Mouse (Mus musculus): Measurements from ENCODE around the gene Gm2916.
"Not testable (repeated sequence)": the region's sequence is repeated elsewhere in the genome, so short reads cannot be mapped to it uniquely, and the experiment has no call there.

The Gm2916 gene

DNA sequence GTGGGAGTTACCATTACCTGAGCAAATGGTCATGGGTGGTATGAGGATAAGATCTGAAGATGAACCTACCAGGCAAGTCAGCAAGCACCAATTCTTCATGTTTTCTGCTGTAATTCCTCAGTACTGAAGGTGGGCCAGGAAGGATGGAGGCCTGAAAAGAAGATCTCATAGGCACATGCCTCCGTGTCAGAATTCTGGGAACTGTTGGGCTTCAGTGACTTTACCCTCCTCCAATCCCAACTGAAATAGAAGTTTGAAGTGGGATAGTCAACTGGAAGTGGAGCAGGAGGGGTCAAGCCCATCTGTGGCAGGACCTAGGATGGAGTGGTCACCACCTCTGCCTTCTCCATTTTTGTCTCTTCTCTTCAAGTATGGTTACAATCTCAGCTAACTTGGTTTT, at the start of gene Gm2916:
Gm2916 (plus strand) TSS at position 301 of the 400 bp plus-strand sequence.
- DNase-seq = not testable (repeated sequence)

DNA sequence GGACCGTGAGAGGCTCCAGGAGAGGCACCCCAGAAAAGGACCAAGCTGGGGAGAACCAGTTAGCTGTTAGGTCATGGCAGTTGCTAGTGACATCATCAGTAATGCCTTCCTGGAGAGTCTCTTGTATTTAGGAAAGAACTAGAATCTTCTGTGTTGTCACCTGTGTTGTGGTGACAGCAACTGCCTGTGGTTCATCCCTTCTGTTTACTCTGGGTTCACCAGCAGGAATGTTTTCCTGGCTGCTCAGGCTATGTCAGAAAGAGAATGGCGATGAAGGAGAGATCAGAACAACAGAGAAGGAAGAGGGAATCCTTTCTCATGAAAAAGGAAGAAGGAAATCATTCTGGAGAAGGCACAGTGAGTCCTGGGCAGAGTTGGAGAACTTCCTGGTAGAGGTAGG, 38.0 kb upstream of the Gm2916 start, which contains the start of gene Gm3033:
Gm3033 (plus strand) TSS at position 301 of the 400 bp plus-strand sequence.
- not testable (repeated sequence) for DNase-seq

DNA sequence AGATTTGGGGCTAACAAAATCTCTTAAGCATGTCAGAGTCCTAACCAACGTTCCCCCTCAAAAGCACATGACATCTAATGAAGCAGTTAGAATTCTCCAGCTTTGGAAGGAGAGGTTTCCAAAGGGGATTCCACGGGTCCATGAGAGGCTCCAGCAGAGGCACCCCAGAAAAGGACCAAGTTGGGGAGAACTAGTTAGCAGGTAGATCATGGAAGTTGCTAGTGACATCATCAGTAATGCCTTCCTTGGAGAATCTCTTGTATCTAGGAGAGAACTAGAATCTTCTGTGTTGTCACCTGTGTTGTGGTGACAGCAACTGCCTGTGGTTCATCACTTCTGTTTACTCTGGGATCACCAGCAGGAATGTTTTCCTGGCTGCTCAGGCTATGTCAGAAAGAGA, 47.5 kb downstream of the Gm2916 start, which contains the start of gene Gm3029:
Gm3029 (plus strand) TSS at position 301 of the 400 bp plus-strand sequence.
- not testable (repeated sequence) for DNase-seq

DNA sequence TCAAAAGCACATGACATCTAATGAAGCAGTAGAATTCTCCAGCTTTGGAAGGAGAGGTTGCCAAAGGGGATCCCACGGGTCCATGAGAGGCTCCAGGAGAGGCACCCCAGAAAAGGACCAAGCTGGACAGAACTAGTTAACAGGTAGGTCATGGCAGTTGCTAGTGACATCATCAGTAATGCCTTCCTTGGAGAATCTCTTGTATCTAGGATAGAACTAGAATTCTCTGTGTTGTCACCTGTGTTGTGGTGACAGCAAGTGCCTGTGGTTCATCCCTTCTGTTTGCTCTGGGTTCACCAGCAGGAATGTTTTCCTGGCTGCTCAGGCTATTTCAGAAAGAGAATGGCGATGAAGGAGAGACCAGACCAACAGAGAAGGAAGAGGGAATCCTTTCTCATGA, 79.3 kb downstream of the Gm2916 start, which contains the start of gene Gm3095:
Gm3095 (plus strand) TSS at position 301 of the 400 bp plus-strand sequence.
- DNase-seq = not testable (repeated sequence)
